Mouse (Mus musculus) testis, adult 2 months (tissue): ENCODE results near the gene 4922502D21Rik.

Experiments used
- CTCF ChIP-seq: fragments of 200-500 bp; IDR thresholded peaks from 2 replicates; pipeline ENCODE4 v1.5.1; 2012; ENCODE audit warnings: low read depth, mild to moderate bottlenecking, inconsistent platforms, low read length, moderate library complexity; ENCODE audit not compliant: control insufficient read depth, insufficient read depth, insufficient replicate concordance
- POLR2A ChIP-seq: fragments of 200-500 bp; IDR thresholded peaks from 2 replicates; pipeline ENCODE4 v1.6.1; 2012; ENCODE audit warnings: low read depth, mild to moderate bottlenecking, inconsistent platforms, low read length, moderate library complexity; ENCODE audit not compliant: control insufficient read depth

- TF ChIP-seq CTCF: no peak
- no peak for TF ChIP-seq POLR2A
Observed at GRCm38 (mm10) chr6:129318395-129318794, 13.2 kb downstream of the 4922502D21Rik start.
